Mouse (Mus musculus) CH12.LX (cell line): ENCODE measurements around the gene Zfhx3.

Source experiments
- CTCF ChIP-seq, 2 experiments: IDR thresholded peaks in 1 of 2; conservative IDR thresholded peaks in 1 of 2; 2 replicates each; pipeline ENCODE4 v1.5.1; 2011 to 2012; ENCODE audit warnings: low read depth in 2 of 2, low read length in 2 of 2, improper control_type of control experiment in 1 of 2, inconsistent platforms in 1 of 2, mild to moderate bottlenecking in 1 of 2, moderate library complexity in 1 of 2
- EP300 ChIP-seq: IDR thresholded peaks from 2 replicates; pipeline ENCODE4 v1.6.1; 2011; ENCODE audit warnings: low read length, improper control_type of control experiment
- HCFC1 ChIP-seq: IDR thresholded peaks from 2 replicates; pipeline ENCODE4 v1.6.1; 2012; ENCODE audit warnings: low read depth, mild to moderate bottlenecking, inconsistent platforms, low read length, improper control_type of control experiment
- MXI1 ChIP-seq: IDR thresholded peaks from 2 replicates; pipeline ENCODE4 v1.6.1; 2011; ENCODE audit warnings: mild to moderate bottlenecking, low read depth, low read length, improper control_type of control experiment
- POLR2A ChIP-seq: IDR thresholded peaks from 2 replicates; pipeline ENCODE4 v1.6.1; 2011; ENCODE audit warnings: low read depth, mild to moderate bottlenecking, improper control_type of control experiment, low read length
- POLR2AphosphoS2 ChIP-seq: IDR thresholded peaks from 2 replicates; pipeline ENCODE4 v1.6.1; 2011; ENCODE audit warnings: low read depth, low read length, improper control_type of control experiment
- ZC3H11A ChIP-seq: IDR thresholded peaks from 2 replicates; pipeline ENCODE4 v1.6.1; 2012; ENCODE audit warnings: low read depth, mild to moderate bottlenecking, inconsistent platforms, low read length, improper control_type of control experiment

DNA sequence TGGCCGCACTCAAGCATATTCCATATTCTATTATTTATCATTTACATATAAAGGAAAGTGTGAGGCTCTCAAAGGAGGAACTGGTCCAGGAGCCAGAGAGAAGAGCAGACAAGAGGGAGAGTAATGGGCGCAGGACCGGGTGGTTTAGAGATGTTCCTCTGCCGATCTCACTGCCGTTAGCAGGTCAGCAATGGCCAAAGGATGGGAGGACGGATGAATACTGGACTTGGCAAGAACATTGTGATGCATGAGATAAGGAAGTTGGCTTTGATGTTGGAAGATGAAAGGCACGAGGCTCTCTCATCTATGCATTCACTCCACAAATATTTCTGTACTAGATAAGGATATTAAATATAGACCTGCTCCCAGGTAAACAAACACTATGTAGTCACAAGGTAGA lies 648.6 kb downstream of the Zfhx3 start:
- TF ChIP-seq POLR2AphosphoS2 (no peak), CTCF (conservative IDR thresholded peaks at IDR 0.05 in 1 of 2, IDR thresholded peaks at IDR 0.05 in 1 of 2; ENCODE audit: low read depth in 2 of 2, low read length in 2 of 2) (no peak), POLR2A (no peak), ZC3H11A (no peak), EP300 (no peak), MXI1 (no peak), HCFC1 (no peak)
